ENCODE assay signal across 11 mouse cellular contexts in the genomic region with DNA sequence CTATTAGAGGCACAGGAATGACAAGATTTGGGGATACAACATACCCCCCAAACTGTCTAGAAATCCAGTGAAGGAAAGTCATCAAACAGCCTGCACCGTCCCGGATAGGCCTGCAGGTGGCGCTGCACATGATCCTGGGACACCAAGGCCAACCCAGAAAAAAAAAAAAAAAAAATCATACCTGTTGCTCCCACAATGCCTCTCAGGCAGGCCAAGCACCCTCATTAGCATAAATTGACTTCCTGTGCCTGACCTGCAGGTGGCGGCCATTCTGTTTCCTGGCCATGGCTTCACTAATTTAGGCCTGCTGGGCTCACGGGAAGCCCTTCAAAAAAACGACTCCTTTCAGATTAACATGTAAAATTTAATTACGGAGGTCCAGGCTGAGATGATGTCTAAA.
DNase-seq lines count a peak whose midpoint lies in the region; ATAC-seq and TF ChIP-seq lines count a peak whose summit lies in the region.
"Had no signal": no experiment of that assay in that cellular context is flagged by ENCODE, and none has a peak within 500 bp of the region (broad histone marks: within the 10 kb centered on the region; RNA-seq: fewer than 3 reads in every experiment).

No protein-coding gene starts in this region.

- no peak overlapping the region for H3K9ac ChIP-seq in forebrain, embryonic 14.5 days (ENCODE audit: low read length)
- H3K9ac ChIP-seq in forebrain, embryonic 16.5 days (replicated peaks; ENCODE audit: low read depth, low read length), result no peak overlapping the region
- H3K9ac ChIP-seq in lung, postnatal 0 days (replicated peaks; ENCODE audit: low read depth), result no peak overlapping the region
- H3K9ac ChIP-seq: neural tube, embryonic 12.5 days had no signal

- no peak overlapping the region for H3K27ac ChIP-seq in forebrain, embryonic 14.5 days (ENCODE audit: low read depth, low read length)
- no peak overlapping the region for H3K27ac ChIP-seq in forebrain, embryonic 16.5 days (ENCODE audit: low read length)
- no peak overlapping the region for H3K27ac ChIP-seq in lung, postnatal 0 days (ENCODE audit: low read length)
- H3K27ac ChIP-seq: neural tube, embryonic 12.5 days had no signal

- TF ChIP-seq CTCF in lung, postnatal 0 days (IDR thresholded peaks at IDR 0.05), result peak; percentile 56

- ATAC-seq in forebrain, embryonic 14.5 days, result no peak
- no peak for ATAC-seq in forebrain, embryonic 16.5 days
- ATAC-seq in lung, postnatal 0 days, result no peak

- peak; percentile 45 for DNase-seq in forebrain, embryonic 14.5 days (ENCODE audit: low spot score)
- no peak for DNase-seq in lung, postnatal 0 days (ENCODE audit: low spot score)
- DNase-seq in lung, adult 18-20 months, result no peak
- peak; percentile 7 for DNase-seq in cerebellum, adult 9-11 months
- peak; percentile 62 for DNase-seq in retina, postnatal 1 day
- no peak for DNase-seq in adrenal gland, postnatal 10 days
- DNase-seq in kidney, postnatal 25 days, result no peak

- H3K36me3 ChIP-seq in forebrain, embryonic 14.5 days (ENCODE audit: control insufficient read depth, insufficient read depth, low read length), result no peaks in the 10 kb centered on the region
- H3K36me3 ChIP-seq in forebrain, embryonic 16.5 days (ENCODE audit: control insufficient read depth, insufficient read depth), result no peaks in the 10 kb centered on the region
- H3K36me3 ChIP-seq in lung, postnatal 0 days (ENCODE audit: insufficient read depth, low read length), result no peaks in the 10 kb centered on the region
- H3K36me3 ChIP-seq: G1E; neural tube, embryonic 12.5 days had no signal

- 52% methylated on average over 7 of the region's 7 CpGs for WGBS in forebrain, embryonic 14.5 days
- 47% methylated on average over 7 of the region's 7 CpGs for WGBS in forebrain, embryonic 16.5 days
- 88% methylated on average over 7 of the region's 7 CpGs for WGBS in lung, postnatal 0 days

- no peak overlapping the region for H3K4me3 ChIP-seq in forebrain, embryonic 14.5 days (ENCODE audit: low read depth, low read length)
- no peak overlapping the region for H3K4me3 ChIP-seq in forebrain, embryonic 16.5 days (replicated peaks; ENCODE audit: low read length)
- no peak overlapping the region for H3K4me3 ChIP-seq in lung, postnatal 0 days (ENCODE audit: low read depth, low read length)
- H3K4me3 ChIP-seq: erythroblast, embryonic 14.5 days; neural tube, embryonic 12.5 days had no signal

- H3K4me2 ChIP-seq in forebrain, embryonic 14.5 days (ENCODE audit: low read length), result no peak overlapping the region
- no peak overlapping the region for H3K4me2 ChIP-seq in forebrain, embryonic 16.5 days (ENCODE audit: low read length)
- no peak overlapping the region for H3K4me2 ChIP-seq in lung, postnatal 0 days (replicated peaks; ENCODE audit: low read depth, low read length)
- H3K4me2 ChIP-seq: neural tube, embryonic 12.5 days had no signal

- H3K9me3 ChIP-seq in forebrain, embryonic 14.5 days (replicated peaks; ENCODE audit: control insufficient read depth, low read length), result no peaks in the 10 kb centered on the region
- no peaks in the 10 kb centered on the region for H3K9me3 ChIP-seq in forebrain, embryonic 16.5 days (ENCODE audit: control insufficient read depth, low read length)
- no peaks in the 10 kb centered on the region for H3K9me3 ChIP-seq in lung, postnatal 0 days (ENCODE audit: low read length)
- H3K9me3 ChIP-seq: neural tube, embryonic 12.5 days had no signal

- 0 out of 2 replicates have a peak, but pooled peaks cover 6% of the 10 kb centered on the region for H3K4me1 ChIP-seq in forebrain, embryonic 14.5 days (ENCODE audit: control insufficient read depth, insufficient read depth, low read length)
- 0 out of 2 replicates have a peak, but pooled peaks cover 11% of the 10 kb centered on the region for H3K4me1 ChIP-seq in forebrain, embryonic 16.5 days (replicated peaks; ENCODE audit: control insufficient read depth, insufficient read depth, low read length)
- H3K4me1 ChIP-seq in lung, postnatal 0 days (ENCODE audit: insufficient read depth, low read depth, low read length), result no peaks in the 10 kb centered on the region
- H3K4me1 ChIP-seq: neural tube, embryonic 12.5 days had no signal

- H3K27me3 ChIP-seq in forebrain, embryonic 14.5 days (replicated peaks; ENCODE audit: control insufficient read depth, insufficient read depth, low read length), result no peaks in the 10 kb centered on the region
- H3K27me3 ChIP-seq in forebrain, embryonic 16.5 days (replicated peaks; ENCODE audit: control insufficient read depth, insufficient read depth, low read length), result no peaks in the 10 kb centered on the region
- no peaks in the 10 kb centered on the region for H3K27me3 ChIP-seq in lung, postnatal 0 days (replicated peaks; ENCODE audit: insufficient read depth, low read length)
- H3K27me3 ChIP-seq: neural tube, embryonic 12.5 days had no signal

- no peak for TF ChIP-seq EP300 in lung, postnatal 0 days (IDR thresholded peaks at IDR 0.05)

Comparison
In these comparisons a context has a peak if more than half of its experiments do, and no peak if none do; other contexts are left out.
1. DNase-seq: peak in forebrain, embryonic 14.5 days (single experiment), cerebellum, adult 9-11 months (single experiment) and retina, postnatal 1 day (single experiment); none in lung, postnatal 0 days (single experiment), lung, adult 18-20 months (0 of 2), adrenal gland, postnatal 10 days (single experiment) and kidney, postnatal 25 days (0 of 2).